Mouse (Mus musculus) embryo, embryonic 9.5 days (tissue): Measurements from ENCODE around the gene Klk14.
"Not testable (repeated sequence)": the region's sequence is repeated elsewhere in the genome, so short reads cannot be mapped to it uniquely, and the experiment has no call there.

ENCODE experiments used
- DNase-seq: peaks from one replicate; pipeline ENCODE4 v3.0.0-alpha.2; 2017; ENCODE audit errors: extremely low spot score

The Klk14 gene

DNA sequence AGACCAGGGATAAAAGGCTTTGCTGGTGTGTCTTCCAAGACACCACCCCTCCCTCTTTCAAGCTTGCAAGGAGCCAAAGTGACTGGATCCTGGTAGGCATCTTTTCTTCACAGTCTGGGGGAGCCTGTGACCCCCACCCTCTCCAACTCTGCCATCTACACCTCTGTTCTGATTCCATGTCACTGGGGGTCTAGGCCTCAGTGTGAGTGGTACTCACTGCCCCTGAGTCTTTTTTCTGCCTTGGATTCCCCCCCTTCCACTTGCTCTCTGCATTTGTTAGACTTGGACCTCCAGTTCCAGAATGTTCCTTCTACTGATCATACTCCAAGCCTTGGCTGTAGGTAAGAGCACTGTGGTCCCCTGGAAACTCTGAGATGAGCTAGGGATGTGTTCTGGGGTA lies at the start of gene Klk14:
TSS of gene Klk14 (plus strand) at position 301 of the 400 bp plus-strand sequence.
- no peak for DNase-seq

DNA sequence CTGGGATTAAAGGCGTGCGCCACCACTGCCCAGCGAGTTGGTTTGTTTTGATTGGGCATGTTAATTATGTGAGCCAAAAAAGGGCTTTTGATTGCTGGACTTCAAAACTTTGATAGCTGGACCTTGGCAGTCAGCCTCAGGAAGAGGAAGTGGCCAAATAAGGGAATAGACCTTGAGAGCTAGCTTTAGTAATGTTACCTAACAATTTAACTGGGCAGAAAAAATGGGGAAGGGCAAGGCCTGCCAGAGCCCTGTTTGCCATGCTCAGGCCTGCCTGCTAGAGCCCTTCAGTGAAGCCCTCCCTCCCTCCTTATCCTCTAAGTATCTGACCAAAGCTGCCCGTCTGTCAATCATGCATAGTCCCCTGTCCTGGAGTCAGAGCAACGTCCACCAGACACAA lies 47.6 kb upstream of the Klk14 start:
- DNase-seq: no peak

DNA sequence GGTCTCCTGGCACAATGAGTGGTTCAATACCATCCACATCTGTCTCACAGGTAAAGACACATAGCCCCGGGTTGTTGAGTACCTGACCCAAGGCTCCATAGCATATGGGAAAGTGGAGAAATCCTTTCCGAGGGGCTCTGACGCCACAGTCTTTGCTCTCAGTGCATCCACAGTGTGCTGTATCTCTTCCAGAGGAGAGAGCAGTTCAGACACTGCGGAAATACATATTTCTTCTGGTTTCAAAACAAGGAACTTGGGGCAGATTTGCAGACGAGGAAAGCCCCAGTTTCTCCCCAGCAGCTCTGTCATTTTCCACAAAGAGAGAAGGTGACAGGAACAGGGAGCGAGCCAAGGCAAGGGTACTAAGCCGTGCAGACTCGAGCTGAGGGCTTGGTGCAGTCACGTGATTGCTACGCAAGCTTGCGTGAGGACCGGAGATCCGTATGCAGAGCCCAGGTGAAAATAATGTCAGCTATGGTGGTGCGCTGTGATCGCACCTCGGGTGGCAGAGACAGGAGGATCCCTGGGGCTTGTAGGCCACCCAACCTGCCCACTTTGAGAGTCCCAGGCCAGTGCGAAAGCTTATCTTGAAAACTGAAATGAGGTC lies 47.1 kb upstream of the Klk14 start:
- DNase-seq: no peak

DNA sequence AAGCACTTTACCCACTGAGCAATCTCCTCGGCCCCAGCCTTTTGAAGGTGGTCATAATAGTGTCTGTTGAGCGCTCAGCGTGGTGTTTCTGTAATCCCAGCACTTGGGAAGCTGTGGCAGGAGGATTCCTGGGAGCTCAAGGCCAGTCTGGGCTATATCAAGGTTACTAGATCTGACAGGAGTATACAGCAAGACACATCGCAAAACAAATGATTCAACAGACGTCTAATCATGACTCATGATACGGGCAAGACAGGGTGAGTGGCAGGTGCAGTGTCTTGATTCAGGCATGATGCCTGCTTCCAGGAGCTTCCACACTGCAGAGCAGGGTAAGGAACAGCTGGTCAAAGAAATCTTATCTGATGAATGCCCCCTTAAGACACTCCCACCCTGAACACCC lies 37.5 kb upstream of the Klk14 start:
- DNase-seq: no peak

DNA sequence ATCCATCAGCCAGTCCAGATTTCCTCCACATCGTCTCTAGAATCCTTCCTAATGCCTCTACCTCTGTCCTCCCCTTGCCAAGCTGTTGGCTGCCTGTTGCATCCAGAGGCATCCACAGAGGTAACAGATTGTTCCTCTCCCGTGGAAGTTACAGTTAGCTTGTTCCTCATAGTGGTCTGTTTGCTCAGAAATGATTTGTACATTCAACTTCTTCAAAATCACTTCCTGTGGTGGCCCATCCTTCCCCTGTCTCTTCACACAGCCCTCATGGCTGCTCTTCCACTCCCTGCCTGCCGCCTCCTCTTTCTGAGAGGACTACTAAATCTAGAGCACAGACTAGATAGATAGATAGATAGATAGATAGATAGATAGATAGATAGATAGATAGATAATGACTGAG lies 35.7 kb upstream of the Klk14 start:
- DNase-seq: no peak

DNA sequence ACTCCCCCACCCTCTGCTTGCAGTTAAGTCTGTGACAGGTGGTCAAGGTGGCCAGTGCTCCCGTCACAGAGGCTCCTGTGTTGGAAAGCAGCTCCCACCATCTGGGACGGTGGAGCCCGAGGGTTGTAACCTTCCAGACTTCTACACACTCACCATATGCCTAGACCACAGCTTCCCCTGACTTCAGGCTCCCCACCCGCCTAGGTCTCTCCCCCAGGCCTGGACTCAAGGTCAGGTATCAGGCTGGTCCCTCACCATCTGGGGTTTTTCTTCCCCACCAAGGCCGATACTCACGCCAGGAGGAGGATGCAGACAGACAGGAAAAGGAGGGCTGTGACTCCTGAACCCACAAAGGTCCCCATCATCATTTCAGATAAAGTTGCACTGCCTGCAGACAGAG lies 34.0 kb upstream of the Klk14 start:
- DNase-seq: no peak

DNA sequence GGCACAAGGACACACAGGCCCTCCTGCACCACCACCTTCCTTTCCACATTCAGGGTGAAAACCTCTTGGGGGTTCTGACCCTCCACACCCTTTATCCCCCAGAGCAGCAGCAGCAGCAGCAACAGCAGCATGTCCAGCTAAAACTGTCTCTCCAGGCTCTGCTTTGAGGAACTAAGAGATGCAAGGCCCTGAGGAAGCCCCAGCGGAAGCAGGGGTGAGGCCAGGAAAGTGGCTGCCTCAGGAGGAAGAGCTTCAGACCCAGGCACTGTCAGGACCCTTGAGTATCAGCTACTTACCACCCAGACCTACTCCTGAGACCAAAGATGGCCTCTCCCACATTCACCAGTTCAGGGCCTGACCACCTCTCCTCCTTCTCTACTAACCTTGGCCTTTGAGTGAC lies 30.2 kb upstream of the Klk14 start, which contains the start of gene Siglece:
TSS of gene Siglece (minus strand) at position 160 of the 400 bp plus-strand sequence.
- no peak for DNase-seq

DNA sequence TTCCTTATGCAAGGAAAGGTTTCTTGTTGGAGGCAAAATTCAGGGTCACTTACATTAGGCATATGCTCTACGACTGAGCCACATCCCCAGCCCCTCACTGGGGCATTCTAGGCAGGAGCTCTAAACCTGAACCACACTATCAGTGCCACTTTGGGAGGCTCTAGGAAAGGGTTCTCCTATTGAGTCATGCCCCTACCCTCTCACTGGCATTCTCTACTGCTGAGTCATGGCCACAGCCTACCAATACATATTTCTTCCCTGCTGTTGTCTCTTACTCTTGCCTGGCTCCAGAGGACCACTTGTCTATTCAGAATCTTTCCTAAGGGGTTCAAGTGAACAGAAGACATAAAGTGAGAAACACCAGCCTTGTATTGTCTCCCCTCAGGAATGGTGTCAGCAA lies 27.4 kb upstream of the Klk14 start:
- no peak for DNase-seq

DNA sequence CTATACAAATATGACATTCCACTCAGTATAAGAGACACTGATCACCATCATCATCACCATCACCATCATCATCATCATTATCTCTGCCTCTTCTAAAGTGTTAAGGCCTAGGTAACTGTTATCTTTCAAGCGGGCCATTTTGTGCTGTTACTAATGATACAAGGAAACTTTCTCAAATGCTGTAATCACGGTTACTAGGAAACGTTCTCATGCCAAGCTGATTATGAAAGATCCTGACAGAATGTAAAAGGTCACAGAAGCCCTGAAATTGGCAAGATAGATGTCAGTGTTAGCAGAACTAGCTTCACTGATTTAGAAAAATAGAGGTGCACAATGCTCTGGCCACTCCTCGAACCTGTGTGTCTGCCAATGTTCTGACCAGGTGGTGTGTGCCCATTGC lies 23.0 kb upstream of the Klk14 start:
- not testable (repeated sequence) for DNase-seq

DNA sequence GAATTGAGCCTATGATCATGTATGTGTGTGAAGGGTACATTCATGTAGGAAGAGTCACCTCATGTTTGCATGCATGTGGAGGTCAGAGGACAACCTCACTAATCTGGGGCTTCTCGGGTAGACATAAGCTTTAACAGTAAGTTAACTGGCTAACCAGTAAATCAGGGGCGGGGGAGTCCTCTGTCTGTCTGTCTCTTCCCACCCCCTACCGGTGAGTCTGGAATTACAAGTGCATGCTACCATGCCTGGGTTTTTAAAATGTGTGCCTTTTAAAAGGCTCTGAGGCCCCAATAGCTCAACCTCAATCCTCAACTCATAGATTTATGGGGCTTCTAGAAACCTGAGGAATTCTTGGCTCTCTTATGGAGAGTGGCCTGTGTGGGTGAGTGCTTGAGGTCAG lies 21.6 kb upstream of the Klk14 start:
- peak; percentile 39 for DNase-seq

DNA sequence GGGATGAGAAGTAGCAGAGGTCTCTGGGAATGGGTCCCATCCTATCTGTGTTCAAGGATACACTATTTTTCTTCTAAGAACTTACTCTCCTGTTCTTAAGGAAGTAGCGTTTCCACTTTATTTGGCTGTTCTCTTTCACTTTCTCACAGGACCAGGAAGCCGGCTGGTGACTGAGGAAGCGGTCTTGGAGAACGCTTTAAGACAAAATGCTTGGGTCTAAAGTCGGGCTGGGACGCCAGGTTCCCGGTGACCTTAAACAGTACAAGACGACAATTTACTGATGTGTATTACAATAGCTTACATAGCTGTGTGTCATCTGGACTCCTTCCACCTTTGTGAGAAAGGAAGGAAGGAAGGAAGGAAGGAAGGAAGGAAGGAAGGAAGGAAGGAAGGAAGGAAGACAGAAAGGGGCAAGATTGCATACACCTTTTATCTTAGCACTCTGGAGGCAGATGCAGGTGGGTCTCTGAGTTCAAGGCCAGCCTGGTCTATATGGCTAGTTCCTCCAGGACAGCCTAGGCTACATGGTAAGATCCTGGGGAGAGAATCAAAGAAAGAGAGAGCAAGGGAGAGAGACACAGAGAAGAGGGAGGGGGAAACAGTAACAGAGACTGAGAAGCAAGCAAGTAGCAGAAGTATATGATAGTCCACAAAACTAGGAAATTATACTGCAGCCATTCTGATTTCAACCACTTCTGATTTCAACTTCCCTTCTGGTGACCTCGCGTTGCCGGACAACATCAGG lies 19.0 kb upstream of the Klk14 start:
- DNase-seq: no peak

DNA sequence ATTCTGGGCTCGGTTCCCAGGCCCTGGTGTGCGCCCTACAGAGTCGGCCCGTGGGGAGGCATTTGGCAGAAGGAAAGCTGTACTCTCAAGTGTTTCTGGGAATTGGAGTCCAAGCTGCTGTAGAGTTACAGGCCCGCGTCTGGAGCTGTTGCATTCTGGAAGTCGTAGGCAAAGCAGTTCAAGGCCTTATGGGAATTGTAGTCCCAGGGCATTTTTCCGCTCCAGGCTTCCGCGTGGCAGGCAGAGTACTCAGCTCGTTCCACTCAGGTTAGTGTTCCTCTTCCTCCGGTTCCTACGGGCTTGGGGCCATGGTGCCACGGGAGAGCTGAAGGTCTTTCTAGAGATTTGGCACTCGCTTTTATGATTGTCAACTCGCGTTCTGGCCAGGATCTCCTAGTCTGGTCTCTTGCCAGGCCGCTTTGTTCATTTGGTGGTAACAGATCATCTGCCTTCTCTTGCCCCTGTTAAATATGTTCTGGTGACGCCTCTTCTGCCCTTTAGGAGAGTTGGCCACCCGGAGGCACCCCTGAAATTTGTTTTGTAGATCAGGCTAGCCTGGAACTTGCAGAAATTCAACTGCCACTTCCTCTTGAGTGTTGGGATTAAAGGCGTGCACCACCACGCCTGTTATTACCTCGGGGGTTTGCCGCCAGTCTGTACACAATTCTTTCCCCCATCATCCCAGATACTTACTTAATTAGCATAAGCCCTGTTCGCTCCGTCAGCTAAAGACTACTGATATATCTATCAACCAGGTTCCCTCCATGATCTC lies 18.2 kb upstream of the Klk14 start, which contains the start of gene Ctu1:
TSS of gene Ctu1 (plus strand) at position 208 of the 772 bp plus-strand sequence.
- DNase-seq: peak; percentile 83

DNA sequence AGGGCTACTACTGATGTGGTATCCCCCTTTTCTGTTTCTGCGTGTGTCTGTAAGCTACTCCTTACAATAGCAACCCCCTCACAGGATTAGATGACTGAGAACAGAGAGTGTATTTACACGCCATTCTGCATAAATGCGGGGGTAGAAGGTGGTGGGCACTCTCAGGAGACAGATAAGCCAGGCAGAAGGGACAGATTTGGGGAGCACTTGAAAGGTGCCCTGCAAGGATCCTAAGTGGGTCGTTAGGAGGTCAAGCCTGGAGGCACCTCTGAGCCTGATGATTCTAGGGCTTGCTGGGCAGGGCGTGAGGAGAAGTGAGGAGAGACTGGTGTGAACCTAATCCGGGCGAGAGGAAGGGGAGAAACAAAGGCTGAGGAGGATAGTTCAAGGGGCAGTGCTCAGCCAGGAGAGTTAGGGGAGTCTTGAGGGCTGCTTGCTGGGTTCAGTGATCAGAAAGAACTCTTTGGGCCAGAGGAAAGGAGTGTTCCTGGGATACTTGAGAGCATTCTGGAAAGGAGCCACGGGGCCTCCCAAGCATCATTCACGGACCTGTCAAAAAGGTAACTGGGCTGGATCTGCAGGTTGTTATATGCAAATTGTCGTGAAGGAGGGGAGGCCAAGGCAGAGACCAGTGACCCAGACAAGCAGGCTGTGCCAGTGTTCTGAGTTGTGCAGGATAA lies 17.5 kb upstream of the Klk14 start:
- peak; percentile 21 for DNase-seq

DNA sequence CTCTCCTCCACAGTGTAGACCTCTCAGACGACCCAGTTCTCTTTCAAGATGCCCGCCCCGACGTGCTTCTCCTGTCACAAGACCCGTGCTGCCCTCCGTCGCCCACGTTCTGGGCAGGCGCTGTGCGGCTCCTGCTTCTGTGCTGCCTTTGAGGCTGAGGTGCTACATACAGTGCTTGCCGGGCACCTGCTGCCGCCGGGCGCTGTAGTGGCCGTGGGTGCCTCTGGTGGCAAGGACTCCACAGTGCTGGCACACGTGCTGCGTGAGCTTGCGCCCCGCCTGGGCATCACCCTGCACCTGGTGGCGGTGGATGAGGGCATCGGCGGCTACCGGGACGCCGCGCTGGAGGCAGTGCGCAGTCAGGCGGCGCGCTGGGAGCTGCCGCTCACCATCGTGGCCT lies 15.1 kb upstream of the Klk14 start:
- no peak for DNase-seq

DNA sequence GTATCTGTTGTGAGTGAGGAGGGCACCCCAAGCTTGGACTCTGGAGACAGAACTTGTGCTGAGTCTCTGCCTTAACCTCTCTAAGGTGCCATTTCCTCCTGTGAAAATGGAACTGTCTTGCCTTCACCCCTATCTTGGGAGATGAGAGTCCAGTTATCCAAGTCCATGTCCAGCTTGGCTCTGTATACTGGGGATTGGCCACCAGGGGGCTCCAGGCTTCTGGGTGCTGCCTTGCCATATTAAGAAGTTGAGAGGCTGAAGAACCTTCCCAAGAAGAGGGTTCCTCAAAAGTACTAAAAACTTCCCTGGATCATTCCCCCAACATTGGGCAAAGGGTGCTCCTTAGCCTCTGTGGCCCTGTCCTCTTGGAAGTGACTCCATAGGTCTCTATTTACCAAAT lies 11.7 kb upstream of the Klk14 start:
- peak; percentile 27 for DNase-seq

DNA sequence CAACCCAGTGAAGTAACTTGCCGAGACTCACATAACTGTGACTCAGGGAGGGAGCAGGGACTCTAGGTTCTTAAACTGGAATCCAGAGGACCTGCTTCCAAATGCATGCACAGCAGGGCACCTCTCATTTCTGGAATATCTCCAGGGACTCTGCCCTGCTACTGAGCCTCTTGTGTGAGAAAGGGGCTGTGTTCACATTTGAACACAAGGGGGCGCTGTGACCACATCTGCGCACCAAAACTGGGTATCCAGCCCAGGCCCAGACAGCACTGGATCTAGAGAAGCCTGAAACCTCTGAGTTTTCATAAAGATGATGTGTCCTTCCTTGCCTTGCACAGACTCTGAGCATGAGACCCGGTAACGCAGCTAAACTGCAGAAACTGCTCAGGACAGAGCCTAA lies 9.3 kb upstream of the Klk14 start:
- peak; percentile 66 for DNase-seq

DNA sequence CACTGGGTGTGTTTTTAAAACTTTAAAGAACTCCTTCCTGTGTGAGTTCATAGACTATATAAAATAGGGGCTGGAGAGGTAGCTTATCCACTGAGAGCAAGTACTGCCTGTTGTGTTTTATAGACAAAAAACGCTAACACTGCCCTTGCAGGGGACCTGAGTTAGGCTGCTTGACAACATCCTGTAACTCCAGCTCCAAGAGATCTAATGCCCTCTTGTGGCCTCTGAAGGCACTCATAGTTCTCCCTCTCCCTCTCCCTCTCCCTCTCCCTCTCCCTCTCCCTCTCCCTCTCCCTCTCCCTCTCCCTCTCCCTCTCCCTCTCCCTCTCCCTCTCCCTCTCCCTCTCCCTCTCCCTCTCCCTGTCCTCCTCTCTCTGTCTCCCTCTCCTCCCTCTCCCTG lies 7.7 kb upstream of the Klk14 start:
- DNase-seq: not testable (repeated sequence)

DNA sequence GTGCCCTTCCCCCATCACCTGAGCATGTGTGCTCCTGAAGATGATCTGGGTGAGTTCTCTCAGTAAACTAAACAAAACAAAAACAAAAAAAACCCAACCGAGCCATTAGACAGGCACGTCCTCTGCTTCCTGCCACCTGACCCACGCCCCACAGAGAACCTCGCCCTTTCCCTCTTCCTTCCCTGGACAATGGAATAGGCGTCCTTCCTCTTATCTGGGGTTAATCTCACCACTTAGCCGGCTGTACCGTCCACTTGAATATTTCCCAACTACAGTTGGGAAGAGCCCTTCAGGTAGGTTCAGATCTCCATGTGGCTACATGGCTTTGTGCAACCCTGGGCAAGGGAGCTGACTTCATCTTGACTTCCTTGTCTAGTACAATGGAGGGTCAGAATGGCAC lies 5.1 kb upstream of the Klk14 start:
- DNase-seq: no peak

DNA sequence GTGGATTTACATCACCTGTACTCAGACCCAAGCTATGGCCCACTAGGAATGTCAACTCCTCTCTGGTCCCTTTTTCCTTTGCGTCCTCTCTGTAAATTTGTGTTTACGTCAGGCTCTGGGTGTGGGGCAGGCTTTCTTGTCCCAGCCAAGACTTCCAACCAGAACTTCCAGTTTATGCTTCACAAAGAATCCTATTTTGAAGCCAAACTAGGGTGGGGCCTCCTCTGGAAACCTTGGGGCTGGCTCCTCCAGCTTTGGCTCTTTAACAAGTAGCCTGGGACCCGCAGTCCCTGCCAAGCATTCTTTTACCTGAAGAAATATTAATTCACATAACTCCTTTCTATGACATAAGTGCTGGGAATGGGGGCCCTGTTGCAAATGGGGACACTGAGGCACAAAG lies 19.8 kb downstream of the Klk14 start:
- DNase-seq: no peak

DNA sequence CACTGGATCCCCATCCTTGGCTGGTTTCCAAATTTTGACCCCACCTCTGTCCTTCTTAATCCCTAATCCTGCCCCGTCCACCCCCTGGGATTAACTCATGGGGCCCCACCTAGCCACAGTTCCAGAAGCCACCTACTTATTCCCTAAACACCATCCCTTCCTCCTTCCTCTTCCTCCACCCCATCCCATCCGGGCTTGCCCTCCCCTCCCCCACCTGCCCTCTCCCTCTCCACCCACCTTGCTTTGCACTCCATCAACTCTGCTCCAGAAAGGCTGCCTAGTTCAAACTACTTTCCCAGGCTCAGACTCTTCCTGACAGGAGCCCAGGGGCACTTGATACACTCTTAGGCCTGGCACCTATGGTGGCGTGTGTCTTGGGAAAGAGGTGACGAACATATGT lies 22.0 kb downstream of the Klk14 start, which contains the start of gene Klk13:
TSS of gene Klk13 (plus strand) at position 301 of the 400 bp plus-strand sequence.
- DNase-seq: no peak

DNA sequence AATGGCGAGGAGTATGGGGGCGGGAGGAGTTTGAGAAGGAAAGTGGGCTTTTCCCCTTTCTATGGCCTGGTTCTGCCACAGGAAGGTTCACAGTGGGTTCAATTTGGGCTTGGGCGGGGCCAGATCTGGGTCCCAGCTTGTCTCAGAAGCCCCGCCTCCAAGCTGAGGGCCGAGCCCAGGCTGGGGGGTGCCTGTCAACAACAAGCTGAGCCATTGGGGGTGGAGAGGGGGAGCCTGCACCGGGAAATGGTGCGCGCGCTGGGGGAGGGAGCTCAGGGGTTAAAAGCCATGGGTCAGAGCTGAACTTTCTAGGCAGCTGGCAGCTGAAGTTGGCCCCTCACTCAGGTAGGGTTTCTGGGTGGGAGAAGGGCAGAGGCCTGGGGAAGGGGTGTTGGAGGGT lies 22.7 kb downstream of the Klk14 start:
- peak; percentile 6 for DNase-seq

DNA sequence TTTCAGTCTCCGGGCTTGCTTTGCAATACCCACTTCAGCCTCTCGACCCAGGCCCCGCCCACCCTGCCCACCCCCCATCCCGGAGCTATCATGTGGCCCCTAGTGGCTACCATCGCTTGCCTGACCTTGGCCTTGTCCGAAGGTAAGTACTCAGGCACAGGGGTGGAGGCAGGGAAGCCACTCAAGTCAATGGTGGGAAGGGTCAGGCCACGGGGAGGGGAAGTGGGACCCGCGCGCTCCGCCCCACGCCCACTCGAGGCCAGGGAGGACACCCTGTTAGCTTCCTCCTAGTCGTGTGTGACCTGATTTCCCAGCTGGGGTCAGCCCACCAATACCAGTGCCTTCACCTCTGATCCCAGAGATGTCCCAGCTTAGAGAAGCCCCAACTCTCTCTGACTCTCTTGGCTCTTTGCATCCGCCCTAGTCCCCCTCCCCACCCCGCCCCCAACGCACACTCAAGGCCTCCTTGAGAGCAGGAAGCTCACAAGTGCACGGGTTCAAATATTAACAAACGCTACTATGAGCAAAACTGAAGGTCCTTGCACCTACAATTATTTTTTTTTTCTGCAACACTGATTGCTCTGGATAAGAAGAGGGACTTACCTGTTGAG lies 23.6 kb downstream of the Klk14 start:
- DNase-seq: no peak
